Mouse (Mus musculus): Measurements from ENCODE around the gene Leng9.

Leng9 gene

DNA sequence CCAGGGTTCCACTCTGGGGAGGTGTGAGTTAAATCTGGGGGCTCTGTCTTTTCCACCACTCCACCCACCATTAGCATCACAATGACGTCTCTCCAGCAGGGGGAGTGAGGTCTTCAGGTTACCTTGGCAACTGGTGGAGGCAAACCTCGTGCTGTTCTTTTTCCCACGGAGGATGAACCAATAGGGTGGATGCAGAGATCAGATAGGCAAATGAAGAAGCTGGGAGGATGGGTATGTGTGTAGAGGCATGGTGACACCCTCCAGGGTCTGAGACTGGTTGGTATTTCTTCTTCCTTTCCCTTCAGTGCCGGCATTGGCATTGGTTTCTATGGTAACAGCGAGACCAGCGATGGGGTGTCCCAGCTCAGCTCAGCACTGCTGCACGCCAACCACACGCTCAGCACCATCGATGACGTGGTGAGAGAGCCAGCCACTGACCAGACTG is 25.8 kb downstream of the Leng9 start:
- no peak for DNase-seq (ENCODE audit: low spot score in 2 of 2)

DNA sequence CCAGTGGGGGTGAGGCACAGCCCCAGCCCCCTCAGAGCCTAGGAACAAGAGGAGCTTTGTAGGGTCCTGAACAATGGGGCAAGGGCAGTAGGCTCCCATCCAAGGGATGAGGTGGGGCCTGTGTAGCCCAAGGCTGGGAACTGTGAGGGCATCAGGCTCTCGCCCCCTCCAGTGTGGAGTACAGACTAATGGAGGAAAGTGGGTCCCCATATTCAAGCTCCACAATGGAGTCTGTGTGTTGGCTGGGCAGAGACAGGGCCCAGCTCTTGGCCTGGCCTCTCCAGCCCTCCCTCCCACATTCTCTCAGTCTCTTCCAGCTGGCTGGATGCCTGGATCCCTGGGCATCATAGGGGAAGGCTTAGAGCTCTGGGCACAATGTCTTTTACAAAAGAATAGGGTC is 26.4 kb downstream of the Leng9 start:
- DNase-seq (ENCODE audit: low spot score in 2 of 2): no peak

DNA sequence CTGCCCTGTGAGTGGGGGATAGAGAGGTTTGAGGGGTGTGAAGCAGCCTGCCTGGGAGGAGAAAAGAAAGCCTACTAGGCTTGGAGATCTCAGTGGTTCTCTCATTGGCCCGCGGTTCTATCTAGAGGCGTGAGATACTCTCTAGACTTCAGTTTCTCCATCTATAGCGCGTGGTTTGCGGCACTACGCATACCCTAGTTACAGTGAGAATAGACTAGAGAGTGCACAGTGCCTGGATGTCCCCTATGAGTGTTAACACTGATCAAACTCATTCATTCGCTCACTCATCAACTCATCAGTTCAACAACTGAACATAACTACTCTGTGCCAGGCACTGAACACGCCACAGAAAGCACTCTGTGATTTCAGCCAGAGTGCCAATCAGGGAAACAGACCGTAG is 27.4 kb downstream of the Leng9 start:
- DNase-seq (ENCODE audit: low spot score in 2 of 2): no peak

DNA sequence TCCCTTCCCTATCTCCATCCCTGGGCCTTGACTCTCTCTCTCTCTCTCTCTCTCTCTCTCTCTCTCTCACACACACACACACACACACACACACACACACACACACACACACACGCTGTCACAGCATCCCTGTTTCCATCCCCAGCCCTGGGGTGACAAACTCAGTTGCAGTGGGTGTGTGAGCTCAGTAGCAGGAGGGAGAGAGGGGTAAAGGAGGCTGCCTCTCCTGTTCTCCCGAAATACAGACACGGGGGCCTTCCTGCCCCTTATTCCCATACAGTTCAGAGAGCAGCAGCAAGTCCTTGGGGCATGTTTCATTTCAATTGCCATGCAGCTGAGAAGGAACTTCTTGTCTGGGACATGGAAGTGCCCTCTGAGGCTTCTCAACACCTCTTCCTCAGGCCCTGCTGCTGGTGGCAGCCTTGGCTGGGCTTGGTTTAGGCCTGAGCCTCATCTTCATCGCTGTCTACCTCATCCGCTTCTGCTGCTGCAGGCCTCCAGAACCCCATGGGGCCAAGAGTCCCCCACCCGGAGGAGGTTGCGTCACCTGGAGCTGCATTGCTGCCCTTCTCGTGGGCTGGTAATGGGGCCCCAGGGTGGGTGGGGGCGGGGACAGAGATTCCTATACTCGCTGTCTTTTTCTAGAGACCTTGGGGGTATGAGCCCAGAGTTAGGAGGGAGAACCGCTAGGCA is 28.0 kb downstream of the Leng9 start:
- DNase-seq (ENCODE audit: low spot score in 2 of 2): no peak

DNA sequence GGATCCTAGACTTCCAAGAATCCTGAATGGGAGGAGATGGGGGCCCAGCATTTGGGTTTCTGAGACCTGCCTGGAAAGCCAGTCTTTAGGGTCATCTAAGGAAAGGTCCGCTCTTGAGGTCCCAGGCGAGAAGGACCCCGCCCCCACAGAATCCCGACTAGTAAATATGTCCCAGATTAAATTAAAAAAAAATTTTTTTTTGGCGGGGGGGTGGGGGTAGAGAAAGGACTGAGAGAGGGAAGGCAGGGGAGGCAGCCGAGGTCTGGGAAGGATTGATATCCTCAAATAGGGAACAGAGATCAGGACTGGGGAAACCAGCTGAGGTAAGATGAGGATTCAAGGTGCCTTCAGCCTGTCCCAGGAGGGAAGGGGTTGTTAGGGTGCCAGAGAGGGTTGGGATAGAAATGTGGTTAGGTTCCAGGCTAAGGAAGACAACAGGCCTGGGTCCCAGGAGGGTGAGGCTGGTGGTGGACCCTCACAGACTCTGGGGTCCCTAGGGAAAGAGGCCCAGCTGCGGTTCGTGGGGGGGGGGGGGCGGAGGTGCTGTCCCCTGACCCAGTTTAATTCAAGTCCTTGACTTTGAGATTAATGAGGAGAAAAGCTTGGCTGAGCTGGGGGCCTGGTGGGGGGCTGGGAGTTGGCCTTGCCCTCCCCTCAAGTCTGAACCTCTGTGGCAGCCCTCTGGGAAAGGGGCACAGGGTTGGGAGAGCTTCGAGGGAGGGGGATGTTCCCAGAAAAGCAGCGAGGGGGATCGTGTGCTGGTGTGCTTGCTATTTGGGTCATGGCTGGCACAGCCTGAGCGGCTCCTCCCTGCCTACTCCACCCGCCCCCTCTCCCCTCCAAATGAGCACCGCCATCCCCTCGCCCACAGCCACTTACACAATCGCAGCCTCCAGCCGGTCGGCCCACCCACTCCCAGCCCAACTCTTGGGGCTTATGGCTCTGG is 29.9 kb downstream of the Leng9 start:
- DNase-seq (ENCODE audit: low spot score in 2 of 2): no peak

DNA sequence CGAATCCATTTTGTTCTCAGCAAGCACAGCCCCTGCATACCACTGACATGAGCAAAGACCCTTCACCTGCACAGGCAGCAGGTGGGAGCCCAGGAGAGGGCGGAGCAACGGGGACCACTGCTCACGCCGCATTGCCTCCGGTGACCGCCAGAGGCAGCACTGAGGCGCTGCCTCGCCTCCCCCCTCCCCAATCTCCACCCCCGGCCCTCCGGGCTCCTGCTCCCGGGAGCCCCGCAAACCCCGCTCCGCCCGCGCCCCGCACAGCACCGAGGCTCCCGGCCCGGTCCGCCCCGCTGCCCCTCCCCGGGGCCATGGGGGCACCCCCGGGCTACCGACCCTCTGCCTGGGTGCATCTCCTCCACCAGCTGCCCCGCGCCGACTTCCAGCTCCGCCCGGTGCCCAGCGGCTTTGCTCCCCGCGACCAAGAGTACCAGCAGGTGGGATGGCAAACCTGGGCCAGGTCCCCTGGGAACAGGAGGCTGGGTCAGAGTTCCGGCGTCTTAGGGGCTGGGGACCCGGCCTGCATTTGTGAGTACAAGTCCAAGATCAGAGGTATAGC is 30.8 kb downstream of the Leng9 start, which contains the start of gene Ttyh1:
Gene Ttyh1 (plus strand): TSS at position 65 of the 559 bp plus-strand sequence.
- DNase-seq (ENCODE audit: low spot score in 2 of 2): no peak

DNA sequence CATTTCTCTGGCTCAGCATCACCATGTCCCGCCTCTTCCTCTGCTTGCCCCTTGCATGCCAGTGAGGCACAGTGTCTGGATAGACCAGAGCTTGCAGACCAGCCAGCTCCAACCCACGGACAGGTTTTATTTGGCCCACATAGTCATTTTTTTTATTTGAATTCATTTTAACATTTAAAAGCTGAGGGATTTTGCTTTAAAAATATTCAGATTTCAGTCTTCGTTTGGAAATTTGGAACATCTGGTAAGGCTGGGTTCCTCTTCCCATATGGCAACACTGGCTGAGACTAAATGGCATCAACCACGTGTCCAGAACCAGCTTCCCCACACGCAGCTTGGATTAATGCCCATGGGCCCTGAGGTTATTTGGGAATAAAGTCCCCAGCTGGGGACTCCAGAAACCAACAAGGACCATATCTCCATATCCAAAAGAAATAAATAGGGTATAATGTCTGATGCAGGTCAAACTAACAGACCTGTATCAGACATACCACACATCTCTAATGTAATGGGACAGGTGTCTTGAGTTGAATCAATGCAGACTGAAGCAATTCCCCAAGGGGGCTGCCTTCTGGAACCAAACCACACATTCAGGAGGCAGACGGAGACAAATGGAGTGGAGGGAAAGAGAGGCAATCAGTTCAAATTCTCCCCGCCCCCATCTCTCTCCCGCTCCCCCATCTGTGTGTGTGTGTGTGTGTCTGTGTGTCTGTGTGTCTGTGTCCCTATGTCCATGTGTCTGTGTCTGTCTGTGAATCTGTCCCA is 32.9 kb downstream of the Leng9 start:
- no peak for DNase-seq (ENCODE audit: low spot score in 2 of 2)

DNA sequence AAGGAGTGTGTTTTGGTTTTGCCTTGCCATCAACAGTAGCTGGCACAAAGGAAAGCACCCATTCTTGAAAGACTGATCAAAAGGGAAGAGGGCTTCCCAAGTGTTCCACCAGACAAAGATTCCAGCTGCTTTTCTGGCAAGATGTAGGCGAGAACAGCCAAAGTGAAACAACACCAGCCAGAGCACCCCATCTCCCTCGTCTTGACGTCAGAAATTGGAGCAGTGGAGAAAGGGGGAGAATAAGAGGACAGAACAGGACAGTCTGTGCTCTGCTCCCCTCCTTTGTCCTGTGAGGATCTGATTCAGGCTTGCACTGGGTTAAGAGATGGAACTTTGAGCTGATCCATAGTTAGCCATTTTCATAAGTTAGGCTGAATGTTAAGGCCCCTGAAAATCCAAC is 38.4 kb downstream of the Leng9 start:
- DNase-seq (ENCODE audit: low spot score in 2 of 2): no peak

DNA sequence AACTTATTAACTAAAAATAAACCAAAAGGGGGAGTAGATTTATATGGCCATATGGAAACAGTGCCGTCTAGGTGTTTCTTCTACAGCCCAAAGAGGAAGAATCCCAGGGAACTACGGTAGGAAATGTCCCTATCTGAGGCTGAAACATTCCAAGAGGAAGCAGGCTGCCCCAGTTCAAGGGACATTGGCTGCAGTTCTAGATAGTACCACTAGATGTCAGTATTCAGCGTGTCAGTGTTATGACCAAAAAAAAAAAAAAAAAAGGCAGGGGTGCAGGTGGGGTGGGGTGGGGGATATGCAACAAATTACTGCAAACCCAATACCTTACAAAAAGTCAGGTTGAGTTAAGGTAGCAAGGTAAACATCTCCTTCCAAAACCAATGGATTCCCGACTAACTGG is 46.8 kb downstream of the Leng9 start:
- no peak for DNase-seq (ENCODE audit: low spot score in 2 of 2)

DNA sequence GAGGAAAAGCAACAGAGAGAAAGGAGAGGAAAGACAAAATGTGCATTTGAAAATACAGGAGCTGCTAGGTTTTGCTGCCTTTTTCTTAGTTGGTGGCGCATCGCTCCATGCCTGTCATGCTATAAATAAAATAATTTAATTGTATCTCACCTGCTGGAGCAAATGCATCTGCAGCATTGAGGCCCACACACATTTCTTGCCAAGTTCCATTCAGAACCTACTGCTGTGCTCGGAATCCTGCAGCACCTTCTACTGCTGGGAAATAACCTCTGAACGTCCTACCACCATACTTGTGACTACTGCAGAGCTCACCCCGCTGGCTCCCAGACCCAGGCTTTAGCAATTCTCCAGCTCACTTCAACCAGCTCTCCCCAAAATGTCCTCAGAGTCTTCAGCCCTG is 49.0 kb downstream of the Leng9 start:
- DNase-seq (ENCODE audit: low spot score in 2 of 2): no peak

DNA sequence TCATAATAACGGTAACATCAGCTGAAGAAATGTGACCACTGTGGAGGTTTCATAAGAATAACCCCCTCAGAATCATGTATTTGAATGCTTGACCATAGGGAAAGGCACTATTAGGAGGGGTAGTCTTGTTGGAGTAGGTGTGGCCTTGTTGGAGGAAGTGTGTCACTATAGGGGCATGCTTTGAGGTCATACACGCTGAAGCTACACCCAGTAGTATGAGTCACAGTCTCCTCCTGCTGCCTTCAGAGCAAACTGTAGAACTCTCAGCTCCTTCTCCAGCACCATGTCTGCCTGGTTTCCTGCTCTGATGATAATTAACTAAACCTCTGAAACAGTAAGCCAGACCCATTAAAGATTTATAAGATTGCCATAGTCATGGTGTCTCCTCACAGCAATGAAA is 51.3 kb downstream of the Leng9 start:
- no peak for DNase-seq (ENCODE audit: low spot score in 2 of 2)

DNA sequence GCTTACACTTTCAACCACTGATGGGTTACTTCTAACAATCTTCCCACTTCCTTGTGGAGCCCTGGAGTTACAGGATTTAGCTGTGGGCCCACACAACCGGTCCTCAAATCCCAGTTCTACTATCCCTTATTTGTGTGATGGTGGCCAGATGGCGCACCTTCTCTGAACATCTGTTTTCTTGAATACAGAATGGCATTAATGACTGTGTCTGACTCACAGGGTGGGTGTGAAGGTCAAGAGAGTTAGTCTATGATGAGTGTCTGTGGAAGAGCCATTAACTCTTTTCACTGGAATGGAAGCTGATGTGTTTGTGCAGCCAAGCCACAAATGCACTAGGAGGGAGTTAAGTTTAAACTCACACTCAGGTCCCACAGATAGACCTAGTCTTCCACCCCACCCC is 51.9 kb downstream of the Leng9 start:
- DNase-seq (ENCODE audit: low spot score in 2 of 2): no peak

Data from spleen, postnatal 14 days (tissue).